Mouse (Mus musculus): Measurements from ENCODE around the gene Gm11077. TPM values are rescaled to one million over a fixed set of nuclear protein-coding genes. Genes with fewer than 3 reads are reported as not detected.

Gm11077 gene
- polyA plus RNA-seq, 1 experiment from 2014 or later: not detected

DNA sequence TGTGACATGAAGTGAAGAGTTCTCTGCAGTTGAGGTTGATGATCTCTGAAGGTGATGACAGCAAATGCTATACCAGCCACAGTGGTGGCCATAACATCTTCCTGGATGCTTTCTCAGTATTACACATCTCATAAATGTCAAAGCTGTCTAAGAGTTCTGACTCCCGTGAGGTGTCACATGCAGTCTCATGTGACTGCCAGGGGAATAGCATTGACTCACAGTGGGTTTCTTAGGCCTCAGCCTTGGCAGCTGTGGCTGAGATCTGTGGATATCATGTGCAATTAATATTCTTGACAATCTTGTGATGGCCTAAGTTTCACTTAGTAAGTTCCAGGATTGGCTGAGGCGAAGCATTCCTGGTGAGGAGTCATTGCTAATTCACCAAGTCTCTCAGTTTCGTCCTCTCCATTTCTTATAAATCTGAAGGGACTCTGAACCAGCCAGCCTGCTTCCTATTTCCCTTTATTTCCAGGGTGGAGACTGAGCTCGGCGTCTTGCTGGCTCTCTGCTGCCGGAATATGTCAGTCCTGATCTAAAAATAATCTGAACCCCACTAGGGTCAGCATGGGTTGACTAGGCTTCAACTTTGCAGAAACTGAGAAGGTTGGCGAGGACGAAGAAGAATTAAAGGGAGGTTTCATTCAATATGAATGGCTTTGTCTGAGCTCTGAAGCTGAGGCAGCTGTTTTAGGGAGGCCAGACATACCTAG lies 21.4 kb downstream of the Gm11077 start:
- Histone ChIP-seq H3K4me2 (no peak overlapping the region), H3K27me3 (replicated peaks) (no peaks in the 10 kb centered on the region), H3K4me3 (replicated peaks) (no peak overlapping the region), H3K9ac (no peak overlapping the region), H3K9me3 (no peaks in the 10 kb centered on the region), H3K4me1 (no peaks in the 10 kb centered on the region), H3K36me3 (no peaks in the 10 kb centered on the region), H3K27ac (no peak overlapping the region)
- WGBS: 70% methylated on average over 8 of the region's 8 CpGs
- no peak for ATAC-seq (ENCODE audit: insufficient read depth, low FRiP score, low read depth)

DNA sequence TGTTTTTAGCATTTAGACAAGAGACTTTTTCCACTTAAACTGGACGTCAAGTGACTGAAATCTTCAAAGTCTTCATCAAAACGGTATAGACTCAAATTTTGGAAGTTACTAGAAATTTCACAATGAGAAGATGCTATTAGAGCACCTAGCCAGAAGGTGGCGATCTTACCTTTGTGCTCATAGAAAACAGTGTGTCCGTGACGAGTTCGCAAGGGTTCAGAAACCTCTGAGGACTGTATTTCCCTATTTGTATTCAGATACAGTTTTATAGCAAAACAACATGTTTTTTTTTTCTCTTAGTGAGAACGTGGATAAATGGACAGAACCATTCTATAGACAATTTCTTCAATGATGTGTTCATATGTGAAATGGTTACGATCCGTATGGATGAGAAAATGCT lies 37.3 kb downstream of the Gm11077 start:
- Histone ChIP-seq H3K36me3 (no peaks in the 10 kb centered on the region), H3K9ac (no peak overlapping the region), H3K4me3 (replicated peaks) (no peak overlapping the region), H3K4me2 (no peak overlapping the region), H3K4me1 (0 out of 2 replicates have a peak, but pooled peaks cover 2% of the 10 kb centered on the region), H3K9me3 (no peaks in the 10 kb centered on the region), H3K27ac (no peak overlapping the region), H3K27me3 (replicated peaks) (no peaks in the 10 kb centered on the region)
- no peak for ATAC-seq (ENCODE audit: insufficient read depth, low FRiP score, low read depth)
- WGBS: 42% methylated on average over 9 of the region's 9 CpGs

DNA sequence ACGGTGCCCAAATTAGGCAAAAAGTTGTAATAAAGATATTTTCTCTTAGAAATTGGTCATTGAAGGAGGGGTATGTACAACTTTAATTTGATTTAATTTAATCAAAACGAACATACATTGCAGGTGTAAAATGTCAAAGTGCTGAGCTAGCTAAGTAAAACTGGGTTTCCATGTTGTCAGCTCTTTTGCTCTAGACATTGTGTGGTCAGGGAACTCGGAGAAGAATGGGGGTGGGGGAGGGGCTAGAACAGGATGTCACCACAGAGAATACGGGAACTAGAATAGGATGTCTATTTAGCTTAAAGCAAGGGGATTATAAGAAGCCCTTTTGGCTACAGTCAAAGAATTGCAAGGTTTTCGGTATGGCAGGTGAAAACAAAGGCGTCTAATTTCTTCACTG lies 38.2 kb downstream of the Gm11077 start:
- Histone ChIP-seq H3K9ac (no peak overlapping the region), H3K27me3 (replicated peaks) (no peaks in the 10 kb centered on the region), H3K9me3 (no peaks in the 10 kb centered on the region), H3K27ac (no peak overlapping the region), H3K4me3 (replicated peaks) (no peak overlapping the region), H3K36me3 (no peaks in the 10 kb centered on the region), H3K4me2 (no peak overlapping the region), H3K4me1 (0 out of 2 replicates have a peak, but pooled peaks cover 2% of the 10 kb centered on the region)
- WGBS: 61% methylated on average over 6 of the region's 6 CpGs
- no peak for ATAC-seq (ENCODE audit: insufficient read depth, low FRiP score, low read depth)

DNA sequence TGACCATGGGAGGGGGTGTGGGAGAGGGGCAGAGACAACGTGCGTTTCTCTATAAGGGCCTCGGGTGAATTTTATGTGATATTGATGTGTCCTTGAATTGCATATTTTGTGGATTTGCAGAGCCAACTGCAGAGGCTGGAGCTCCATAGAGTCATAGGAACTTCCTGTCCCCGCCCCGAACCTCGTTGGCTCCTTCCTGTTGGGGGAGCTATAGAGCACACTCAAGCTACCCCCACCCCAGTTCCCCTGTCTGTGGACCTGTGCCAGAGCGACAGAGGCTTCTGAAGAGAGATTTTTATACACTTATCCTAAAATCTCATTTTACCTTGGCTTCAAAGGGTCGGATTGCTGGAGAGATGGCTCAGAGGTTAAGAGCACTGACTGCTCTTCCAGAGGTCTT lies 39.1 kb downstream of the Gm11077 start:
- Histone ChIP-seq H3K27me3 (replicated peaks) (no peaks in the 10 kb centered on the region), H3K9ac (no peak overlapping the region), H3K4me3 (replicated peaks) (no peak overlapping the region), H3K27ac (no peak overlapping the region), H3K36me3 (no peaks in the 10 kb centered on the region), H3K4me1 (0 out of 2 replicates have a peak, but pooled peaks cover 2% of the 10 kb centered on the region), H3K4me2 (no peak overlapping the region), H3K9me3 (no peaks in the 10 kb centered on the region)
- no peak for ATAC-seq (ENCODE audit: insufficient read depth, low FRiP score, low read depth)
- WGBS: 67% methylated on average over 8 of the region's 8 CpGs

DNA sequence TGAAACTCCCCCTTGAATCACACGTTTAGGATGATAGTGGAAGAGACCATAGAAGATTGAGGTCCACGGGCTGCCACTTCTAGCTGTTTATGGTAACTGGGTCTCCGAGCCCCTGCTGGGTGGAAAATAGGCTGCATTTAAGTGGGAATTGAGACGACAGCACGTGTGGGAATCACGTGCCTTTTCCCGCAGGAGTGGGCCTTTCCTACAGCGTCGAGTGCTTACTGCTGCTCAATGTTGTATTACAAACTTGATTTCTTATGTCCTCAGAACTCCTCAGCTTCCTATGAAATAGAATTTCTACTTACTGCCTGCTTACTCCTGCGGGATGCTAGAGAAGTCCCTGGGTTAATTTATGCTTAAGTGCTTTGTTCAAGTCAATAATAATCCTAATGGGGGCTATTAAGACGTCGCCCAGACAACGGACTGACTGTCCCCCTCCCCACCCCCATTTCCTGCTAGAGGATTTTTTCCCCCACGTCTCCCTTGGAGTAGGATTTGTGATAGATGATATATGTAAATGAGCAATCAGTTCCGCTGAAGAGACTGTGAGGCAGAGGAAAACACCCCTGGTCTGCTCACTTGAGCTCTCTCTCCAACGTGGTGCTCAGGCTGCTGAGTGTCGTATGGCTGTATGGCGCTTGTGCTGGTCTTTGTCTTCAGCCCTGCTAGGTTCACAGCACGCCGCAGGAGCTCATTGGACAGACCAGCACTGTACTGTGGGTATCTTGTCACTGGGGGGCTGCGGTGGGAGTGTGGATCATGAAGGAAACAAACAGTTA lies 40.0 kb downstream of the Gm11077 start:
- no peak for ATAC-seq (ENCODE audit: insufficient read depth, low FRiP score, low read depth)
- no peak overlapping the region for H3K9ac ChIP-seq
- H3K36me3 ChIP-seq: no peaks in the 10 kb centered on the region
- no peaks in the 10 kb centered on the region for H3K27me3 ChIP-seq (replicated peaks)
- H3K27ac ChIP-seq: no peak overlapping the region
- H3K4me3 ChIP-seq (replicated peaks): no peak overlapping the region
- no peak overlapping the region for H3K4me2 ChIP-seq
- no peaks in the 10 kb centered on the region for H3K9me3 ChIP-seq
- 48% methylated on average over 21 of the region's 21 CpGs for WGBS
- H3K4me1 ChIP-seq: 0 out of 2 replicates have a peak, but pooled peaks cover 2% of the 10 kb centered on the region

DNA sequence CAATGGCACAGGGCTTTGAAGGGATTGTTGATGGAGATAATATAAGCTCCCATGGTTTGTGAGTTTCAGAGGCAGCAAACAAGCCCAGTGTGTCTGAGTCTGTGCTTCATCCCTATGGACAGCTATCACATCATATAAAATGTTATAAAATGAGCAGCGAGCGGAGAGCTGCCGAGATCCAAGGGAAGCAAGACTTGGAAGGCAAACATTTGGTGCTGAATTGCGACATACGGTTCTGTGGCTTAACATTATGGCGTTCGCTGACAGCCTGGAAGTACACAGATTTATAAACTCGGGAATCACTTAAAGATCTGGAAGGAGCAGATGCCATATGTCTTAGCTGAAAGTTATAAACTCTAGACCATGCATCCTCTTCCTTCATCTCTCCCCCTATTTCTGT lies 47.2 kb downstream of the Gm11077 start:
- WGBS: 58% methylated on average over 8 of the region's 8 CpGs
- Histone ChIP-seq H3K9me3 (no peaks in the 10 kb centered on the region), H3K4me2 (no peak overlapping the region), H3K27me3 (replicated peaks) (no peaks in the 10 kb centered on the region), H3K27ac (0 out of 2 replicates have a peak overlapping the region, but pooled peaks have one; percentile 16), H3K9ac (no peak overlapping the region), H3K4me3 (replicated peaks) (no peak overlapping the region), H3K36me3 (no peaks in the 10 kb centered on the region), H3K4me1 (no peaks in the 10 kb centered on the region)
- ATAC-seq (ENCODE audit: insufficient read depth, low FRiP score, low read depth): no peak

DNA sequence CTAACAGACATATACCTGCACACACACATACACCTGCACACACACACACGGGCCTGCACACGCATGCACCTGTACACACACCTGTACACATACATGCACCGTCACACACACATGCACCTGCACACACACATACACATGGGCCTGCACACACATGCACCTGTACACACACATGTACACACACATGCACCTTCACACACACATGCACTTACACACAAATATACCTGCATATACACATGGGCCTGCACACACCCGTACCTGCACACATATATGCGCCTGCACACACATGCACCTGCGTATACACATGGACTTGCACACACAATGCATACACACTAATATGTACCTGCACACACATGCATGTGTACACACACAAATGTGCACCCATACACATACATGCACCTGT lies 53.4 kb downstream of the Gm11077 start:
- no peak overlapping the region for H3K4me2 ChIP-seq
- no peak for ATAC-seq (ENCODE audit: insufficient read depth, low FRiP score, low read depth)
- no peaks in the 10 kb centered on the region for H3K4me1 ChIP-seq
- H3K4me3 ChIP-seq (replicated peaks): no peak overlapping the region
- no peaks in the 10 kb centered on the region for H3K36me3 ChIP-seq
- H3K9me3 ChIP-seq: no peaks in the 10 kb centered on the region
- H3K27ac ChIP-seq: no peak overlapping the region
- H3K9ac ChIP-seq: no peak overlapping the region
- H3K27me3 ChIP-seq (replicated peaks): no peaks in the 10 kb centered on the region
- 97% methylated on average over 6 of the region's 6 CpGs for WGBS

DNA sequence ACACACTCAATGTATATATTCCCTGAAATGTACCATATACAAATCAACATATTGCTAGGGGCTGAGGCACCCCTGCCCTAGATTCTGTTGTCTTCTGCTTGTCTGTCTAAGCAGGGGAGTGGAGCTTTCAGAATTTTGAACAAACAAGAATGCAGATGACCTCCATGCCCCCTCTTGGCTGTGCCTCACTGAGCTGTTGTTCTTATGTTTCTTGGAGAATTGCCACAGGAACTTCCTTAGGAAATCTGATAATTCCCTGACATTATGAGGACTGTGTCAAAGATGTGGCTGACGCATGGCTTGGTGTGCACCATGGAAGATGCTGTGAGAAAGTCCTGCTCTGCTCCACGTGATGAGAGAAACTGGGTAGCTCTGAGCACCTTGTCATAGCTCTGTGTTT lies 57.0 kb downstream of the Gm11077 start:
- Histone ChIP-seq H3K36me3 (no peaks in the 10 kb centered on the region), H3K4me1 (no peaks in the 10 kb centered on the region), H3K4me3 (replicated peaks) (no peak overlapping the region), H3K27ac (no peak overlapping the region), H3K27me3 (replicated peaks) (no peaks in the 10 kb centered on the region), H3K9ac (no peak overlapping the region), H3K4me2 (no peak overlapping the region), H3K9me3 (no peaks in the 10 kb centered on the region)
- WGBS: 56% methylated on average over 2 of the region's 2 CpGs
- no peak for ATAC-seq (ENCODE audit: insufficient read depth, low FRiP score, low read depth)

DNA sequence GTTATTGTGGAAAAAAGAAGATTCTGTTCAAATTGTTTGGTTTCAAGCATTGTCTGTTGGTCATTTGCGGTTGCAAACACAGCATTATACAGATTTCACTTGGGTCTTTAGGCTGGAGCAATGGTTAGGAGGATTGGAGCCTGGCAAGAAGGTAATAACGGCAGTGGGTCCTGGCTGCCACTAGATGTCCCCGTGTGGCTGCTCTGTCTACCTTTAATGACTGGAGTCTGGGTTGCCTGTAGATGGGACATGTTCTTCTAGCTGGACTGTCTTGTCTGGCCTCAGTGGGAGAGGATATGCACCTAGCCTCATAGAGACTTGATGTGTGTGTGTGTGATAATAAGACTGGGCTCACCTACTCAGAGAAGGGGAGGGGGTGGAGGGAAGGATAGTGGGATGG lies 60.8 kb downstream of the Gm11077 start:
- no peaks in the 10 kb centered on the region for H3K9me3 ChIP-seq
- ATAC-seq (ENCODE audit: insufficient read depth, low FRiP score, low read depth): no peak
- no peaks in the 10 kb centered on the region for H3K4me1 ChIP-seq
- H3K36me3 ChIP-seq: no peaks in the 10 kb centered on the region
- no peak overlapping the region for H3K4me2 ChIP-seq
- H3K4me3 ChIP-seq (replicated peaks): no peak overlapping the region
- 42% methylated on average over 3 of the region's 3 CpGs for WGBS
- no peak overlapping the region for H3K27ac ChIP-seq
- H3K9ac ChIP-seq: no peak overlapping the region
- H3K27me3 ChIP-seq (replicated peaks): no peaks in the 10 kb centered on the region

DNA sequence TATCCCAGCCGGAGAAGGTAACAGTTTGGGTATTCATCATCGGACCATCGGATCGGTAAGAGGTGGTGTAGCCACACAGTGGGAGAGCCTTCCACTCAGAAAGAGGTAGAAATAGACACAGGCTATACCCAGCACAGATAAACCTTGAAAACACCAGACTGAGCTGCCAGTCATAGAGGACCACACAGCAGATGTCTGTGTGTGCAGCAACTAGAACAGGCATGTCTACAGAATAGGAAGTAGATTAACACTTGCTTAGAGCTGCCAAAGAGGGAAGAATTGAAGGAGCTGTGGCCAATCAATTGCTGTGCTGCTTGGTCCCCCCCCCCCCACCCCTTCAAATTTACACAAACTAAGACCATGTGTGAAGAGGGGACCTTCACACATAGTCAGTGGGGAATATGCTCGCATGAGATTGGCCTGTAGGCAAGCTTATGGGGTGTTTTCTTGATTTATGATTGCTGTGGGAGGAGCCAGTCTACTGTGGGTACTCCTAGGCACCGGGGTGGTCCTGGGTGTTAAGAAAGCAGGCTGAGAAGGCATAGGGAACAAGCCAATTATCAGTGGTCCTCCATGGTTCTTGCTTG lies 64.7 kb downstream of the Gm11077 start:
- Histone ChIP-seq H3K9me3 (no peaks in the 10 kb centered on the region), H3K4me1 (no peaks in the 10 kb centered on the region), H3K9ac (no peak overlapping the region), H3K4me2 (no peak overlapping the region), H3K4me3 (replicated peaks) (no peak overlapping the region), H3K27me3 (replicated peaks) (no peaks in the 10 kb centered on the region), H3K27ac (no peak overlapping the region), H3K36me3 (no peaks in the 10 kb centered on the region)
- WGBS: 86% methylated on average over 6 of the region's 6 CpGs
- ATAC-seq (ENCODE audit: insufficient read depth, low FRiP score, low read depth): no peak

DNA sequence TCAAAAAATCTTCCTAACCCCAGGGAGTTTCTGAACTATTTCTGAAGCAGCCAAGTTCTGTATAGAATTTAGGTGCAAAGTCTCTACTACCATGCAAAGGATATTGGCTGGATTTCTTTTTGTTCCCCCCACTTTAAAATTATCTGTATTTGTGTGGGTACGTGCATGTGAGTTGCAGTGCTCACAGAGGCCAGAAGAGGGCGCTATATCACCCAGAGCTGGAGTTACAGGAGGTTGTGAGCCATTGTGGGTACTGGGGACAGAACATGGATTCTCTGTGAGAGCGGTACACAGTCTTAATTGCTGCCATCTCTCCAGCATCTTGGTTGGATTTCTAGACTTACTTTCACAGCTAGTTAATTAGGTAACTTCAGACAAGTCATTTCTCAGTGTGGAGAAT lies 69.8 kb downstream of the Gm11077 start:
- H3K4me1 ChIP-seq: no peaks in the 10 kb centered on the region
- no peak overlapping the region for H3K4me3 ChIP-seq (replicated peaks)
- H3K4me2 ChIP-seq: no peak overlapping the region
- H3K9me3 ChIP-seq: no peaks in the 10 kb centered on the region
- 74% methylated on average over 3 of the region's 3 CpGs for WGBS
- no peak for ATAC-seq (ENCODE audit: insufficient read depth, low FRiP score, low read depth)
- no peak overlapping the region for H3K27ac ChIP-seq
- H3K36me3 ChIP-seq: no peaks in the 10 kb centered on the region
- H3K9ac ChIP-seq: no peak overlapping the region
- H3K27me3 ChIP-seq (replicated peaks): no peaks in the 10 kb centered on the region

DNA sequence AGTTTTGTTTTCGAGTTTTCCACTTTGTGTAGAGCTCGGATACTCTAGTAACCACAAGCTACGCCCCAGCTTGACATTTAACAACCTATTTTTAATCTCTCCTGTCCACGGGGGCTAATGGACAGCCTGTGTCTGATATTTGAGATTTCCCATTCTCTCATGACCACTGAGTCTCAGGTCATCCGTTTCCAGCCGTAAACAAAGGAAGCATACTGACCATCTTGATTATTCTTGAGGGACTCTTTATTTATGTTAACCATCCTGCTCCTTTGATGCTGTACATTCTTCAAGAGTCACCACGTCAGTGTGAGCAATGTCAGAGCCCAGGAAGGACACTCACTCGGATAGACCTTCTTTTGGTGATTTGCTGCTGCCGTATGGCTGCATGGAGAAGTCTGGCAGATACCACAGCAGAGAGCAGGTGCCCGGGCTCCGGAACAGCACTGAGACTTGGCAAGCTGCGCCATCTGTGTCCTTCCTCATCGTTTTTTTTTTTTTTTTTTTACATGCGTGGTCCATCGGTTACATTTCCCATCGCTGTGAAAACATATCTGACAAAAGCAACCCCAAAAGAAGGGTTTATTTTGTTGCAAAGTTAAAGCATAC lies 70.5 kb downstream of the Gm11077 start:
- no peak overlapping the region for H3K4me2 ChIP-seq
- no peaks in the 10 kb centered on the region for H3K36me3 ChIP-seq
- 69% methylated on average over 16 of the region's 16 CpGs for WGBS
- no peak overlapping the region for H3K4me3 ChIP-seq (replicated peaks)
- no peak for ATAC-seq (ENCODE audit: insufficient read depth, low FRiP score, low read depth)
- H3K9me3 ChIP-seq: no peaks in the 10 kb centered on the region
- H3K4me1 ChIP-seq: no peaks in the 10 kb centered on the region
- H3K9ac ChIP-seq: no peak overlapping the region
- no peaks in the 10 kb centered on the region for H3K27me3 ChIP-seq (replicated peaks)
- no peak overlapping the region for H3K27ac ChIP-seq

Data from stomach, embryonic 15.5 days (tissue).